Mouse (Mus musculus) liver, embryonic 14.5 days (tissue): ENCODE data around the gene Pgp. TPM values are rescaled to one million over a fixed set of nuclear protein-coding genes. Genes with fewer than 3 reads are reported as not detected.

ENCODE experiments used
- ATAC-seq: fragments of 200-750 bp; cut with Nextera tagmentation; 2 replicates; pipeline ENCODE4 v1.8.0; 2017; ENCODE audit warnings: moderate number of reproducible peaks, mild to moderate bottlenecking, moderate library complexity; ENCODE audit not compliant: insufficient read depth
- DNase-seq, 3 experiments: peaks; one replicate each; pipeline ENCODE4 v3.0.0-alpha.2; 2012 to 2013; ENCODE audit warnings: low read depth in 3 of 3, low spot score in 3 of 3
- H3K27ac ChIP-seq: fragments of 300-500 bp; sonication (generic); 2 replicates; pipeline ENCODE4 v1.5.1; 2014; ENCODE audit warnings: moderate library complexity, mild to moderate bottlenecking, control low read depth, inconsistent platforms
- H3K27me3 ChIP-seq: fragments of 300-500 bp; sonication (generic); 2 replicates; pipeline ENCODE4 v1.6.1; 2014; ENCODE audit warnings: mild to moderate bottlenecking, low read length, moderate library complexity; ENCODE audit not compliant: control insufficient read depth, insufficient read depth
- H3K36me3 ChIP-seq: fragments of 300-500 bp; sonication (generic); replicated peaks from 2 replicates; pipeline ENCODE4 v1.6.1; 2014; ENCODE audit warnings: low read depth; ENCODE audit not compliant: control insufficient read depth, insufficient read depth
- H3K4me1 ChIP-seq, 2 experiments: fragments of 200-500 bp in 1 of 2; fragments of 300-500 bp in 1 of 2; sonication (generic) in 1 of 2; replicated peaks; 2 replicates each; pipeline ENCODE4 v1.6.1; 2012 to 2014; ENCODE audit warnings: antibody characterized with exemption in 1 of 2, inconsistent platforms in 1 of 2, low read length in 1 of 2; ENCODE audit not compliant: control insufficient read depth in 2 of 2, insufficient read depth in 2 of 2
- H3K4me2 ChIP-seq: fragments of 300-500 bp; sonication (generic); 2 replicates; pipeline ENCODE4 v1.6.1; 2014; ENCODE audit warnings: low read depth, mild to moderate bottlenecking, control low read depth, moderate library complexity
- H3K4me3 ChIP-seq, 2 experiments: fragments of 200-500 bp in 1 of 2; fragments of 300-500 bp in 1 of 2; sonication (generic) in 1 of 2; 2 replicates each; pipeline ENCODE4 v1.5.1; 2012 to 2014; ENCODE audit warnings: low read depth in 2 of 2, low read length in 2 of 2, mild to moderate bottlenecking in 2 of 2, control low read depth in 1 of 2, inconsistent platforms in 1 of 2, moderate library complexity in 1 of 2; ENCODE audit not compliant: insufficient read depth in 1 of 2
- H3K9ac ChIP-seq: fragments of 300-500 bp; sonication (generic); replicated peaks from 2 replicates; pipeline ENCODE4 v1.6.1; 2014; ENCODE audit warnings: mild to moderate bottlenecking, control low read depth, moderate library complexity
- H3K9me3 ChIP-seq: fragments of 300-500 bp; sonication (generic); 2 replicates; pipeline ENCODE4 v1.6.1; 2016; ENCODE audit warnings: low read length, mixed read lengths; ENCODE audit not compliant: control insufficient read depth
- CTCF ChIP-seq: IDR thresholded peaks from 2 replicates; pipeline ENCODE4 v1.5.1; 2016; ENCODE audit warnings: antibody characterized with exemption, low read depth, control low read depth
- EP300 ChIP-seq: IDR thresholded peaks from 2 replicates; pipeline ENCODE4 v1.6.1; 2016; ENCODE audit warnings: antibody characterized with exemption, low read depth
- WGBS: fragments of 180-500 bp; shearing (Covaris S2); extraction: QIAGEN DNeasy Blood & Tissue Kit; methylation state at CpG from one replicate; pipeline ENCODE4 v1.1.7; 2014; ENCODE audit not compliant: insufficient replicate concordance; 5-methylcytosine and 5-hydroxymethylcytosine counted together
- polyA plus RNA-seq, 2 experiments: library from polyadenylated mRNA; depleted of rRNA in 1 of 2; stranded (reverse) in 1 of 2; unstranded in 1 of 2; fragments of >200 nt; fragmentation: Nextera tagmentation in 1 of 2; extraction: Ambion mirVana in 1 of 2; gene quantifications; 2 replicates each; pipeline versions ENCODE4 v1.2.1 to v1.2.3; 2012 to 2014

Gene Pgp
- polyA plus RNA-seq, 2 experiments: 37.9 to 70.4 TPM

GRCm38 (mm10) chr17:24461580-24461979, 8.6 kb upstream of the Pgp start:
- Histone ChIP-seq H3K4me2 (no peak overlapping the region), H3K9ac (no peak overlapping the region), H3K27ac (no peak overlapping the region), H3K4me1 (no peaks in the 10 kb centered on the region), H3K9me3 (no peaks in the 10 kb centered on the region), H3K4me3 (no peak overlapping the region), H3K27me3 (no peaks in the 10 kb centered on the region), H3K36me3 (no peaks in the 10 kb centered on the region)
- DNase-seq (no peak), ATAC-seq (no peak)
- 39% methylated on average over 2 of the region's 2 CpGs for WGBS
- TF ChIP-seq EP300 (no peak), CTCF (peak; percentile 62)

GRCm38 (mm10) chr17:24462932-24463331, 7.3 kb upstream of the Pgp start:
- no peak for TF ChIP-seq CTCF
- no peak for TF ChIP-seq EP300
- no peak overlapping the region for H3K4me3 ChIP-seq
- WGBS: 71% methylated on average over 1 of the region's 1 CpGs

DNA sequence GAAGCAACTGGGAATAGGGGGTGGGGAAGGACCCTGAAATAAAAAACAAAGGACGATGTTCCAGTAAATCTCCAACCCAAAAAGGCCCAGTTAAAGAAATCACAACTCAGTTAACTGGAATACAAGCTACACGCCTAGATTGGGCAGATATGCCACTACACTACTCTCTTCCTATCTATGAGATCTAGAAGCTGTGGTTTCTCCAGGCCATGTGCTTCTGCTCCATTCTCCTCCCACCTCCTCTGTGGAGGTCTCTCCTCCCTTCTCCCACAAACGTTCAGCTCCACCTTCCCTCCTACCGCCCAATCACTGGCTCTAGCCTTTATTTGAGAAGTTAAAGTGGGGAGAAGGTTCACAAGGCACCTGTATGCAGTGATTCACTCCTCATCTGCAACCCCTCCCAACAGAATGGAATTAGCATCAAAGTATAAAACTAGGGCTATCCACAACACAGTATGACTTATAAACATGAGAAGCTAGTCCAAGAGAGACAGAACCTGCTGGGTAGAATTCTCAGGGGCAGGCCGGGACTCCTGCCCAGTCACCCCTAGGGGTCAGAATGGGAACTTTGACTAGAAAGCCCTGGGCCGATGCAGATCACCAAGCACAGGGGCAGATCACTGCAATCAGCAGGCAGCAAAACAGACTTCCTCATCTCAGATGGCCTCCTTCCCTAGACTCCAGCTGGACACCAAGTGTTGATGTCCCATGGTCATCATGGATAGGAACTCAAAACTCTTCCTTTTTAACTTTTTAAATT, 6.6 kb upstream of the Pgp start:
- no peak overlapping the region for H3K9ac ChIP-seq
- H3K27ac ChIP-seq: no peak overlapping the region
- DNase-seq (no peak), ATAC-seq (peak; percentile 35; the same call in 1 of the 2 replicates)
- TF ChIP-seq CTCF (peak; percentile 40), EP300 (no peak)
- H3K4me2 ChIP-seq: no peak overlapping the region
- H3K27me3 ChIP-seq: no peaks in the 10 kb centered on the region
- WGBS: 29% methylated on average over 6 of the region's 6 CpGs
- no peaks in the 10 kb centered on the region for H3K4me1 ChIP-seq
- no peak overlapping the region for H3K4me3 ChIP-seq
- H3K36me3 ChIP-seq: no peaks in the 10 kb centered on the region
- no peaks in the 10 kb centered on the region for H3K9me3 ChIP-seq

More at GRCm38 (mm10) chr17:24462932-24463331, 7.3 kb upstream of the Pgp start:
- Histone ChIP-seq H3K4me2 (no peak overlapping the region), H3K27ac (no peak overlapping the region), H3K4me1 (no peaks in the 10 kb centered on the region), H3K9ac (no peak overlapping the region), H3K9me3 (no peaks in the 10 kb centered on the region), H3K36me3 (no peaks in the 10 kb centered on the region), H3K27me3 (no peaks in the 10 kb centered on the region)
- ATAC-seq: no peak
- DNase-seq: no peak

GRCm38 (mm10) chr17:24468636-24469246, 1.5 kb upstream of the Pgp start:
- H3K9ac ChIP-seq: no peak overlapping the region
- H3K9me3 ChIP-seq: no peaks in the 10 kb centered on the region
- ATAC-seq (no peak), DNase-seq (no peak)
- no peak overlapping the region for H3K4me3 ChIP-seq
- TF ChIP-seq CTCF (no peak), EP300 (no peak)
- peaks cover 10 to 13% of the 10 kb centered on the region in 2 experiments for H3K4me1 ChIP-seq
- H3K27me3 ChIP-seq: no peaks in the 10 kb centered on the region
- no peak overlapping the region for H3K27ac ChIP-seq
- 84% methylated on average over 5 of the region's 5 CpGs for WGBS
- peaks cover 3% of the 10 kb centered on the region for H3K36me3 ChIP-seq
- no peak overlapping the region for H3K4me2 ChIP-seq

GRCm38 (mm10) chr17:24469336-24469909, 769 bp upstream of the Pgp start:
- Histone ChIP-seq H3K9ac (peak overlapping the region; percentile 81), H3K4me2 (peak overlapping the region; percentile 78), H3K36me3 (peaks cover 3% of the 10 kb centered on the region), H3K27me3 (no peaks in the 10 kb centered on the region), H3K9me3 (no peaks in the 10 kb centered on the region), H3K27ac (peak overlapping the region; percentile 86), H3K4me1 (peaks cover 10 to 13% of the 10 kb centered on the region in 2 experiments), H3K4me3 (peak overlapping the region; percentile 93 to 94)
- TF ChIP-seq EP300: no peak
- no peak for TF ChIP-seq CTCF
- WGBS: 15% methylated on average over 7 of the region's 7 CpGs
- ATAC-seq (no peak), DNase-seq (no peak)
